Mouse (Mus musculus) heart, adult 2 months (tissue): ENCODE results near the gene Cd19.

Experiments used
- EP300 ChIP-seq: fragments of 200-500 bp; IDR thresholded peaks from 2 replicates; pipeline ENCODE4 v1.6.1; 2011; ENCODE audit warnings: low read depth, low read length, control low read depth; ENCODE audit not compliant: insufficient read depth
- POLR2A ChIP-seq: fragments of 200-500 bp; IDR thresholded peaks from 2 replicates; pipeline ENCODE4 v1.6.1; 2011; ENCODE audit warnings: mild to moderate bottlenecking, low read depth, low read length, control low read depth; ENCODE audit not compliant: insufficient read depth

DNA sequence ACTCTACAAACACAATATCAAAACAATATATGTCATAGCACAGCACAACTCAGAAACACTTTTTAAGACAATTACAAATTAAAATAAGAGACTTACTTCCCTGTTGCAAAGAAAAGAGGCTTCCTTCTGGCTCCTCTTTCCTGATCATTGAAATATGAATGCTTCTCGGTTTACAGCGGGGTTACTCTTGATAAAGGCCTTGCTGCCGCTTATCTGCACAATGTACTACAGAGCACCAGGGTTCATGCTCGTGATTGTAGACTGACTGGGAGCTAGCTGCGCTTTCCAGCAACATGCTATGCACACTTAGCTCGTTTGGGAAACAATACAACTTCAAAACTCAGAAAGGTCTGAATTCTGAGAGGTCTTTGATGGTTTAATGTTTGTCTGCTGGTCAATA lies 17.5 kb downstream of the Cd19 start:
- TF ChIP-seq POLR2A (no peak), EP300 (no peak)
